Mouse (Mus musculus): ENCODE results near the gene Ager. TPM values are rescaled to one million over a fixed set of nuclear protein-coding genes. Genes with fewer than 3 reads are reported as not detected.

Ager gene
- polyA plus RNA-seq, 1 experiment, result 0.33 TPM

GRCm38 (mm10) chr17:34643944-34644343 is 46.3 kb downstream of the Ager start:
- Histone ChIP-seq H3K27me3 (ENCODE audit: control insufficient read depth) (peaks cover 26% of the 10 kb centered on the region), H3K36me3 (ENCODE audit: control insufficient read depth) (peaks cover 8% of the 10 kb centered on the region), H3K4me1 (ENCODE audit: control insufficient read depth) (peaks cover 41% of the 10 kb centered on the region)

GRCm38 (mm10) chr17:34644608-34645007 is 46.9 kb downstream of the Ager start, which contains the start of gene Fkbpl:
Gene Fkbpl, plus strand, starts transcription at chr17:34644764.
- Histone ChIP-seq H3K4me3 (replicated peaks) (peak within 1 kb of the TSS; percentile 87), H3K4me1 (ENCODE audit: control insufficient read depth) (peaks cover 41% of the 10 kb centered on the region), H3K36me3 (ENCODE audit: control insufficient read depth) (peaks cover 14% of the 10 kb centered on the region), H3K27me3 (ENCODE audit: control insufficient read depth) (peaks cover 21% of the 10 kb centered on the region), H3K9me3 (ENCODE audit: control insufficient read depth, low read length) (no peaks in the 10 kb centered on the region)
- TF ChIP-seq GATA1 (IDR thresholded peaks at IDR 0.05; ENCODE audit: low read length) (no peak), TAL1 (IDR thresholded peaks at IDR 0.05; ENCODE audit: low read length) (no peak)

More at GRCm38 (mm10) chr17:34643944-34644343, 46.3 kb downstream of the Ager start:
- TF ChIP-seq TAL1 (IDR thresholded peaks at IDR 0.05; ENCODE audit: low read length) (no peak), GATA1 (IDR thresholded peaks at IDR 0.05; ENCODE audit: low read length) (no peak)
- no peak overlapping the region for H3K4me3 ChIP-seq (replicated peaks)
- H3K9me3 ChIP-seq (ENCODE audit: control insufficient read depth, low read length), result no peaks in the 10 kb centered on the region

DNA sequence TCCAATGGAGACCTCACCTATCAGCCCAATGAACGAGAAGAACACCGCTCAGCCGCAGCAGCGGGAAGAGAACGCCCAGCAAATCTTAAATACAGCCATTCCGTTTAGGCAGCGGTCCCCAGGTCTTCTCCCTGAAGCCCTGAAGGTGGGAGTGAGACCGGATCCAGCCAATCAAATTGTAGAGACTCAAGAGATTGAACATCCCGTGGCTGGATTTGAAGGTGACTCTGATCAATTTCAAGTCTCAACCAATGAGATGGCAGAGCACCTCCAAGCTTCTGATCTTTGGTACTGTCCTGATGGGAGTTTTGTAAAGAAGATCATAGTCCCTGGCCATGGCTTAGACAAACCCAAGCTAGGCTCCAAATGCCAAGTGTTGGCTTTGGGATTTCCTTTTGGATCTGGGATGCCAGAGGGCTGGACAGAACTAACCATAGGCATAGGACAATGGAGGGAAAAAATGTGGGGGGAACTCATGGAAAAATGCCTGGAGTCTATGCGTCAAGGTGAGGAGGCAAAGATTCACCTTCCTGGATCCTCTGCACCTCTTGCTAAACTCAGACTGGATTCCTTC is 47.7 kb downstream of the Ager start:
- Histone ChIP-seq H3K36me3 (ENCODE audit: control insufficient read depth) (peaks cover 22% of the 10 kb centered on the region), H3K4me1 (ENCODE audit: control insufficient read depth) (peaks cover 41% of the 10 kb centered on the region), H3K9me3 (ENCODE audit: control insufficient read depth, low read length) (no peaks in the 10 kb centered on the region), H3K27me3 (ENCODE audit: control insufficient read depth) (peaks cover 17% of the 10 kb centered on the region), H3K4me3 (replicated peaks) (peak overlapping the region; percentile 87)
- no peak for TF ChIP-seq GATA1 (IDR thresholded peaks at IDR 0.05; ENCODE audit: low read length)

- H3K4me3 ChIP-seq (replicated peaks), result peak overlapping the region; percentile 87
- H3K4me1 ChIP-seq (ENCODE audit: control insufficient read depth), result peaks cover 41% of the 10 kb centered on the region
- peaks cover 14% of the 10 kb centered on the region for H3K27me3 ChIP-seq (ENCODE audit: control insufficient read depth)
- H3K36me3 ChIP-seq (ENCODE audit: control insufficient read depth), result peaks cover 28% of the 10 kb centered on the region
- H3K9me3 ChIP-seq (ENCODE audit: control insufficient read depth, low read length), result no peaks in the 10 kb centered on the region
- no peak for TF ChIP-seq GATA1 (IDR thresholded peaks at IDR 0.05; ENCODE audit: low read length)
- TF ChIP-seq TAL1 (IDR thresholded peaks at IDR 0.05; ENCODE audit: low read length), result no peak
Observed at GRCm38 (mm10) chr17:34645831-34646511, 48.3 kb downstream of the Ager start.

DNA sequence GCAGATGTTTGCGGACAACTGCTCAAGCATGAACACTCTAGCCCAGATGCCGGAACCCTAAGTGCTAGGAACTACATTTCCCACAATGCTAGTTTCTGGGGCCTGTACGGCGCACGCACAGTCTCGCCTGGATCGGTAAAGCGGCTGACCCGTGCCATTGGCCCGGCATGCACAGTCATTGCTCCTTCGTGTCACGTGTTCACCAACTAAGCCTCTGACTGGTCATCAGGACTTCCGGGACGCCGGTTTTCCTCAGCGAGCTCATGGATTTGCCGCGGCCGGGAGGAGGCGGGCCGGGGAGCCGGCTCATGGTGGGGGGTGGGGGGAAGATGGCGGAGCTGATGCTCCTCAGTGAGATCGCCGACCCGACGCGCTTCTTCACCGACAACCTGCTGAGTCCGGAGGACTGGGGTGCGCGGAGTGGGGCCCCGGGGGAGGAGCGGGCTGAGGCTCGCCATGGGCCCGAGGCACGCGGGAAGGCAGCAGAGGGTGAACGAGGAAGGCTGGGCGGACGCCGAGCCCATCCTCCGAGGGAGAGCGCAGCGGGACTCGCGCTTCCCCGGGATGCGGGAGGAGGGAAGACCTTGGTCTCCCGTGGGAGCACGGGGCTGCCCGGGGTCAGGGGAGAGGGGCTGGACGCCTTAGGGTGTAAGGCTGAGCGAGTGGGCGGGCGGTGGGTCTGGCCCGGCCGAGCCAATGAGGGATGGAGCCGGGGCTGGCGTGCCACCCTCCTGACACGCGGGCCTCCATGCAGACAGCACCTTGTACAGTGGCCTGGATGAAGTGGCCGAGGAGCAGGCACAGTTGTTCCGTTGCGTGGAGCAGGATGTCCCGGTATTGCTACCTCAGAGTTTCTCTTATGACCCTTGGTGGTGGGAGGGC is 49.5 kb downstream of the Ager start, which contains the start of gene Atf6b:
Atf6b (plus strand) TSS at position 241 of the 882 bp plus-strand sequence.
- Histone ChIP-seq H3K9me3 (ENCODE audit: control insufficient read depth, low read length) (no peaks in the 10 kb centered on the region), H3K27me3 (ENCODE audit: control insufficient read depth) (peaks cover 6% of the 10 kb centered on the region), H3K36me3 (ENCODE audit: control insufficient read depth) (peaks cover 40% of the 10 kb centered on the region), H3K4me3 (replicated peaks) (peak within 1 kb of the TSS; percentile 87), H3K4me1 (ENCODE audit: control insufficient read depth) (peaks cover 41% of the 10 kb centered on the region)
- TF ChIP-seq TAL1 (IDR thresholded peaks at IDR 0.05; ENCODE audit: low read length) (no peak), GATA1 (IDR thresholded peaks at IDR 0.05; ENCODE audit: low read length) (no peak)

DNA sequence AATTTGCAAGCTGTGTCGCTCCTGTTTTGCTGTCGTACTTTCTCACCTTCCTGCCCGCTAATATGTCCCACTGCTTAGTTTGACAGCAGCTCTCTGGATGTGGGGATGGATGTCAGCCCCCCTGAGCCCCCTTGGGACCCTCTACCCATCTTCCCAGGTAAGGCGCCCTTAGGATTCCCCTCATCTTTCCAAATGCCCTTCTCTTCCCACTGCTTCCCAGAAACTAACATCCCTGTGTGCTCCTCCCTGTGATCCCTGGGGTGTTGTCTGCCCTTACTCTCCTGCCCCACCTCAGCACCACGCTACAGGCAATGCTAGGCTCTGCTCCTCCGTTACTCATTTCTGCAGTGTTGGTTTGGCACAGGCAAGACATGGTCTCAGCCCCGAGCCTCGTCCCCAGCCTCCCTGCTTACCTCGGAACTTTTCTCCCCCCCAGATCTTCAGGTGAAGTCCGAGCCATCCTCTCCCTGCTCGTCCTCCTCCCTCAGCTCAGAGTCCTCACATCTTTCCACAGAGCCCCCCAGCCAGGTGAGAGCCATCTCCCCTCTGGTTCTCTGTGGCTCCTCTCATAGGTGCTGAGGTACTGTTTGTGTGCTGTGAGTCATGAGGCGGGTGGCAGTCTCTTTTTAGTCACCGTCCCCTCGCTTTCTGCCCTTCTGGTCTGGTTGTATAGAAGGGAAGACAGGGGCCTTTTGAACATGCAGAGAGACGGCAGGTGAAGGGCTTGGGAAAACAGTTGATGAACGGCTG is 50.7 kb downstream of the Ager start:
- TF ChIP-seq TAL1 (IDR thresholded peaks at IDR 0.05; ENCODE audit: low read length) (no peak), GATA1 (IDR thresholded peaks at IDR 0.05; ENCODE audit: low read length) (no peak)
- Histone ChIP-seq H3K36me3 (ENCODE audit: control insufficient read depth) (peaks cover 51% of the 10 kb centered on the region), H3K27me3 (ENCODE audit: control insufficient read depth) (no peaks in the 10 kb centered on the region), H3K4me1 (ENCODE audit: control insufficient read depth) (peaks cover 41% of the 10 kb centered on the region), H3K9me3 (ENCODE audit: control insufficient read depth, low read length) (no peaks in the 10 kb centered on the region), H3K4me3 (replicated peaks) (peak overlapping the region; percentile 87)

DNA sequence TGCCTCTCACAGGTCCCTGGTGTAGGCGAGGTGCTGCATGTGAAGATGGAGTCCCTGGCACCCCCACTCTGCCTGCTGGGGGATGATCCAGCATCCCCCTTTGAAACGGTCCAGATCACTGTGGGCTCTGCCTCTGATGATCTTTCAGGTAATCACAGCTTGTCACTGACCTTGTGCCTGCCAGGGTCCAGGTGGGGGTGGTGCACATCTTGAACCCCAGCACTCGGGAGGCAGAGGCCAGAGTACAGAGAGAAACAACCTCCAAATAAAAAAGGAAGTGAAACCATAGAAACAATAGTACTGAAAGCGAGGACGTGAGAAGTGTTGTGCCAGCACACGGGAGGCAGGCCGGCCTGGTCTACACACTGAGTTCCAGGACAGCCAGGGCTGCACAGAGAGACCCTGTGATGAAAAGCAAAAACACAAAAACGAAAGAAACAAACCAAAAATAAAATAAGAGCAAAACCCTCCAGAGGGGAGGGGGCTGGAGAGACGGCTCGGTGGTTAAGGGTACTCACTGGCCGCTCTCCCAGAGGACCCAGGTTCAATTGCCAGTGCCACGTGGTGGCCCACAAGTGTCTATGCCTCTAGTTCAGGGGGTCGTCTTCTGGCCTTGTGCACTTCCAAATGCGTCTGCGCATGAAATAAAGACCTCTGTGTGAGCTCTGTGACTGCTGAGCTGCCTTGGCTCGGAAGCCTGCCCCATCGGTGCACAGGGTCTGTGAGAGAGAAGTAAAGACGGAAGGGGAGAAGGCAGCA is 51.6 kb downstream of the Ager start:
- no peaks in the 10 kb centered on the region for H3K27me3 ChIP-seq (ENCODE audit: control insufficient read depth)
- no peak overlapping the region for H3K4me3 ChIP-seq (replicated peaks)
- peaks cover 40% of the 10 kb centered on the region for H3K4me1 ChIP-seq (ENCODE audit: control insufficient read depth)
- no peak for TF ChIP-seq GATA1 (IDR thresholded peaks at IDR 0.05; ENCODE audit: low read length)
- no peaks in the 10 kb centered on the region for H3K9me3 ChIP-seq (ENCODE audit: control insufficient read depth, low read length)
- peaks cover 59% of the 10 kb centered on the region for H3K36me3 ChIP-seq (ENCODE audit: control insufficient read depth)

Other genes starting within 250 kb of the Ager start
- not detected in 2 replicates for gene Btnl2, start 243.0 kb upstream of the Ager start, polyA plus RNA-seq (2012)
- not detected in 2 replicates for gene Btnl1, start 220.7 kb upstream of the Ager start, polyA plus RNA-seq (2012)
- not detected in 2 replicates for gene BC051142, start 199.0 kb upstream of the Ager start, polyA plus RNA-seq (2012)
- gene Btnl4, start 120.5 kb upstream of the Ager start, polyA plus RNA-seq (2012), result 0.02 TPM in 1 of 2 replicates, not detected in the other
- not detected in 2 replicates for gene Btnl6, start 80.5 kb upstream of the Ager start, polyA plus RNA-seq (2012)
- 0.16 and 0.17 TPM in 2 replicates for gene Notch4, start 33.6 kb upstream of the Ager start, polyA plus RNA-seq (2012)
- 1.2 and 1.3 TPM in 2 replicates for gene Gpsm3, start 8.1 kb upstream of the Ager start, polyA plus RNA-seq (2012)
- 11.4 and 11.5 TPM in 2 replicates for gene Pbx2, start 6.6 kb upstream of the Ager start, polyA plus RNA-seq (2012)
- 16.2 and 16.8 TPM in 2 replicates for gene Rnf5, start 5.8 kb downstream of the Ager start, polyA plus RNA-seq (2012)
- 16.1 and 18.7 TPM in 2 replicates for gene Agpat1, start 6.4 kb downstream of the Ager start, polyA plus RNA-seq (2012)
- gene Egfl8, start 18.1 kb downstream of the Ager start, polyA plus RNA-seq (2012), result 0.03 and 0.05 TPM in 2 replicates
- 1.4 and 1.7 TPM in 2 replicates for gene Ppt2, start 30.6 kb downstream of the Ager start, polyA plus RNA-seq (2012)
- gene Prrt1, start 31.7 kb downstream of the Ager start, polyA plus RNA-seq (2012), result not detected in 2 replicates
- gene Fkbpl, start 46.9 kb downstream of the Ager start, polyA plus RNA-seq (2012), result 0.48 and 0.56 TPM in 2 replicates
- 7.7 and 7.8 TPM in 2 replicates for gene Atf6b, start 49.3 kb downstream of the Ager start, polyA plus RNA-seq (2012)
- under 0.01 TPM in 1 of 2 replicates, not detected in the other for gene Tnxb, start 72.7 kb downstream of the Ager start, polyA plus RNA-seq (2012)
- gene C4b, start 146.0 kb downstream of the Ager start, polyA plus RNA-seq (2012), result 0.05 TPM in 1 of 2 replicates, not detected in the other
- gene Cyp21a1, start 206.7 kb downstream of the Ager start, polyA plus RNA-seq (2012), result not detected in 2 replicates
- 6.3 and 6.7 TPM in 2 replicates for gene Stk19, start 239.1 kb downstream of the Ager start, polyA plus RNA-seq (2012)
- gene Dxo, start 239.2 kb downstream of the Ager start, polyA plus RNA-seq (2012), result 15.3 and 22.0 TPM in 2 replicates